Mouse (Mus musculus): ENCODE data around the gene Ankrd11.

DNA sequence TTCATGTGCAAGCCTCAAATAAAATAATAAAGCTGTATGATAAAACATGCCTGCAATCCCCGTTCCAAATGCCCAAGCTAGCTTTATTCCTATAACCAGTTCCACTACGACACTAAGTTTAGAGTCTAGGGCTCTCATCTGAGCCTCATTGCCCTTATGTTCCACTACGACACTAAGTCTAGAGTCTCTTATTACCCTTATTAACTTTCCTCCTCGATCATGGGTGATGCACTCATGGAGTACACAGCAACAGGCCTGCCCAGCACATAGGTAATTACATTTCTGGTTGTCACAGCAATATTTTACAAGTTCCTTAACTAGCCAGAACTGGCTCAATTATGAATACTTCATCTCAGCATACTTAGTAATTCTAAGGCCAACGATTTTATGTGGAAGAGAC lies 36.3 kb downstream of the Ankrd11 start:
- TF ChIP-seq CTCF (conservative IDR thresholded peaks at IDR 0.05; ENCODE audit: low read length) (no peak), NANOG (IDR thresholded peaks at IDR 0.05; ENCODE audit: borderline replicate concordance, low read length) (no peak)

Data from E14TG2a.4 (cell line).